Mouse (Mus musculus) right cerebral cortex, adult 18-20 months (tissue): Measurements from ENCODE around the gene Sh3gl3.

ENCODE experiments used
- DNase-seq: peaks from one replicate; pipeline ENCODE4 v3.0.0; 2022; ENCODE audit warnings: mixed read lengths

Gene Sh3gl3

GRCm38 (mm10) chr7:82236152-82236898 is 62.7 kb downstream of the Sh3gl3 start:
- DNase-seq = no peak

- DNase-seq = no peak
These were observed 63.2 kb downstream of the Sh3gl3 start for GRCm38 (mm10) chr7:82236899-82237162.

- no peak for DNase-seq
These were observed 67.0 kb downstream of the Sh3gl3 start for GRCm38 (mm10) chr7:82240424-82241240.

GRCm38 (mm10) chr7:82244701-82245100 is 71.1 kb downstream of the Sh3gl3 start:
- DNase-seq = no peak

- DNase-seq = peak; percentile 53
These were observed 75.5 kb downstream of the Sh3gl3 start for GRCm38 (mm10) chr7:82248953-82249695.

- DNase-seq = no peak
These were observed 79.7 kb downstream of the Sh3gl3 start for GRCm38 (mm10) chr7:82253309-82253708.

GRCm38 (mm10) chr7:82256936-82257335 is 83.3 kb downstream of the Sh3gl3 start:
- no peak for DNase-seq

- no peak for DNase-seq
These were observed 83.9 kb downstream of the Sh3gl3 start for GRCm38 (mm10) chr7:82257530-82257929.

- peak; percentile 47 for DNase-seq
These were observed 86.6 kb downstream of the Sh3gl3 start for GRCm38 (mm10) chr7:82260210-82260609.

GRCm38 (mm10) chr7:82263141-82263540 is 89.5 kb downstream of the Sh3gl3 start:
- DNase-seq = peak; percentile 61

- no peak for DNase-seq
These were observed 90.5 kb downstream of the Sh3gl3 start for GRCm38 (mm10) chr7:82264119-82264518.

- no peak for DNase-seq
These were observed 91.7 kb downstream of the Sh3gl3 start for GRCm38 (mm10) chr7:82265365-82265764.

GRCm38 (mm10) chr7:82269948-82270347 is 96.3 kb downstream of the Sh3gl3 start:
- DNase-seq = no peak

- no peak for DNase-seq
These were observed 98.1 kb downstream of the Sh3gl3 start for GRCm38 (mm10) chr7:82271742-82272141.

- peak; percentile 30 for DNase-seq
These were observed 99.2 kb downstream of the Sh3gl3 start for GRCm38 (mm10) chr7:82272875-82273274.

- DNase-seq = peak; percentile 61
These were observed 100.5 kb downstream of the Sh3gl3 start for GRCm38 (mm10) chr7:82274011-82274709.

- DNase-seq = no peak
These were observed 101.3 kb downstream of the Sh3gl3 start for GRCm38 (mm10) chr7:82274975-82275374.

- DNase-seq = peak; percentile 77
These were observed 102.0 kb downstream of the Sh3gl3 start for GRCm38 (mm10) chr7:82275529-82276204.

- DNase-seq = no peak
These were observed 108.4 kb downstream of the Sh3gl3 start for GRCm38 (mm10) chr7:82282011-82282410.

GRCm38 (mm10) chr7:82282464-82282863 is 108.8 kb downstream of the Sh3gl3 start:
- peak; percentile 42 for DNase-seq

- DNase-seq = no peak
These were observed 113.6 kb downstream of the Sh3gl3 start for GRCm38 (mm10) chr7:82287242-82287641.

- no peak for DNase-seq
These were observed 119.8 kb downstream of the Sh3gl3 start for GRCm38 (mm10) chr7:82293441-82293840.
